Comparison of ENCODE assay signal across 28 mouse cellular contexts in the genomic region with DNA sequence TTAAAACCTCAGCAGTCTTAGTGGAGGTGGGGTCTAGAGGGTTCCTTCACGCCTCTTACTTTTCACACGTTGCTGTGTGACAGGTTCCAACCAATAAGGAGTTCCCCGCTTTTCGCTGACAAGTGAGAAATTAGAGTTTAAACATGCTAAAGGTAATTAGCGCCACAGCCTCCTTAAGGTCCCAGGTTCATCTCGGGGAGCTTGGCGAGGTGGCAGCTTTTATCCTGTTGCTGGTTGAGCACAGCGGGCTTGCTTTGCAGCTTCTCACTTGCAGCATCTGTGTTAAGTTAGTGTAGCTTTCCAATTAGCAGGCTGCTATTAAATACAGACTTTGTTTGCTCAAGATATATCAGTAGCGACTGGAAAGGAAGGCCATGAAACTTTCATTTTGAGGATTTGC.
A peak's percentile ranks its signal among the peaks of the same experiment; 100 is the strongest.
DNase-seq lines count a peak whose midpoint lies in the region; ATAC-seq and TF ChIP-seq lines count a peak whose summit lies in the region.
"Had no signal": no experiment of that assay in that cellular context is flagged by ENCODE, and none has a peak within 500 bp of the region (broad histone marks: within the 10 kb centered on the region; RNA-seq: fewer than 3 reads in every experiment).

No protein-coding gene starts in this region.

- H3K9ac ChIP-seq in hindbrain, postnatal 0 days (replicated peaks; ENCODE audit: low read length), result no peak overlapping the region
- no peak overlapping the region for H3K9ac ChIP-seq in hindbrain, embryonic 12.5 days
- H3K9ac ChIP-seq: embryonic facial prominence, embryonic 15.5 days; heart, embryonic 13.5 days; hindbrain, embryonic 15.5 days; liver, embryonic 15.5 days; lung, embryonic 14.5 days; stomach, embryonic 15.5 days had no signal

- H3K4me2 ChIP-seq in hindbrain, postnatal 0 days (ENCODE audit: low read depth, low read length), result no peak overlapping the region
- no peak overlapping the region for H3K4me2 ChIP-seq in hindbrain, embryonic 12.5 days (replicated peaks)
- H3K4me2 ChIP-seq: embryonic facial prominence, embryonic 15.5 days; heart, embryonic 13.5 days; hindbrain, embryonic 15.5 days; liver, embryonic 15.5 days; lung, embryonic 14.5 days; stomach, embryonic 15.5 days had no signal

- no peak for ATAC-seq in hindbrain, postnatal 0 days
- no peak for ATAC-seq in hindbrain, embryonic 12.5 days (ENCODE audit: low FRiP score)

- H3K9me3 ChIP-seq in hindbrain, postnatal 0 days (ENCODE audit: low read length), result no peaks in the 10 kb centered on the region
- no peaks in the 10 kb centered on the region for H3K9me3 ChIP-seq in hindbrain, embryonic 12.5 days (replicated peaks)
- no peaks in the 10 kb centered on the region for H3K9me3 ChIP-seq in limb, embryonic 10.5 days (replicated peaks)
- H3K9me3 ChIP-seq: embryonic facial prominence, embryonic 15.5 days; heart, embryonic 13.5 days; hindbrain, embryonic 15.5 days; liver, embryonic 15.5 days; stomach, embryonic 15.5 days had no signal

- no peaks in the 10 kb centered on the region for H3K36me3 ChIP-seq in hindbrain, postnatal 0 days (ENCODE audit: insufficient read depth, low read length)
- no peaks in the 10 kb centered on the region for H3K36me3 ChIP-seq in hindbrain, embryonic 12.5 days
- no peaks in the 10 kb centered on the region for H3K36me3 ChIP-seq in limb, embryonic 10.5 days
- no peaks in the 10 kb centered on the region for H3K36me3 ChIP-seq in kidney, adult 2 months (ENCODE audit: control insufficient read depth, insufficient read depth, low read length)
- H3K36me3 ChIP-seq: embryonic facial prominence, embryonic 15.5 days; G1E; heart, embryonic 13.5 days; hindbrain, embryonic 15.5 days; liver, embryonic 15.5 days; stomach, embryonic 15.5 days had no signal

- TF ChIP-seq CTCF in hindbrain, postnatal 0 days (IDR thresholded peaks at IDR 0.05; ENCODE audit: low read depth), result no peak
- TF ChIP-seq CTCF in kidney, adult 2 months (conservative IDR thresholded peaks at IDR 0.05; ENCODE audit: insufficient read depth, insufficient read length, low read depth, low read length), result no peak
- no peak for TF ChIP-seq CTCF in layer of hippocampus, adult 2 months (conservative IDR thresholded peaks at IDR 0.05)

- no peak for TF ChIP-seq POLR2A in kidney, adult 2 months (IDR thresholded peaks at IDR 0.05; ENCODE audit: low read depth, low read length)

- no peak overlapping the region for H3K27ac ChIP-seq in hindbrain, postnatal 0 days
- no peak overlapping the region for H3K27ac ChIP-seq in hindbrain, embryonic 12.5 days
- peak overlapping the region; percentile 56 for H3K27ac ChIP-seq in limb, embryonic 10.5 days
- H3K27ac ChIP-seq in kidney, adult 2 months (ENCODE audit: insufficient read depth, low read depth, low read length), result no peak overlapping the region
- H3K27ac ChIP-seq in layer of hippocampus, adult 2 months, result no peak overlapping the region
- H3K27ac ChIP-seq: embryonic facial prominence, embryonic 15.5 days; heart, adult 2 months; heart, embryonic 13.5 days; hindbrain, embryonic 15.5 days; liver, embryonic 15.5 days; stomach, embryonic 15.5 days had no signal

- H3K4me3 ChIP-seq in hindbrain, postnatal 0 days (ENCODE audit: low read length), result no peak overlapping the region
- H3K4me3 ChIP-seq in hindbrain, embryonic 12.5 days, result no peak overlapping the region
- no peak overlapping the region for H3K4me3 ChIP-seq in limb, embryonic 10.5 days
- no peak overlapping the region for H3K4me3 ChIP-seq in kidney, adult 2 months (ENCODE audit: insufficient read depth, low read depth, low read length)
- H3K4me3 ChIP-seq in layer of hippocampus, adult 2 months, result no peak overlapping the region
- H3K4me3 ChIP-seq: embryonic facial prominence, embryonic 15.5 days; heart, adult 2 months; heart, embryonic 13.5 days; hindbrain, embryonic 15.5 days; liver, embryonic 15.5 days; stomach, embryonic 15.5 days had no signal

- peak; percentile 27 for DNase-seq in embryo, embryonic 10 days (ENCODE audit: low spot score)
- DNase-seq in embryo, embryonic 9.5 days (ENCODE audit: extremely low spot score), result no peak
- peak; percentile 9 for DNase-seq in hindbrain, postnatal 0 days (ENCODE audit: low spot score)
- peak; percentile 50 for DNase-seq in limb, embryonic 10.5 days (ENCODE audit: low spot score)
- no peak for DNase-seq in kidney, adult 2 months
- DNase-seq in layer of hippocampus, adult 2 months (ENCODE audit: low spot score in 2 of 2), result no peak
- DNase-seq: adrenal gland, postnatal 10 days; cerebellum, adult 2 months; cerebellum, postnatal 14 days; gastrocnemius, postnatal 36 days; heart, adult 2 months; heart, postnatal 10 days; kidney, adult 18-20 months; kidney, postnatal 36 days; layer of hippocampus, postnatal 36 days; left cerebral cortex, postnatal 4 days; lung, embryonic 14.5 days; lung, postnatal 14 days; midbrain, embryonic 14.5 days; right cerebral cortex, postnatal 14 days; thymus, postnatal 14 days had no signal

- no peaks in the 10 kb centered on the region for H3K4me1 ChIP-seq in hindbrain, postnatal 0 days (ENCODE audit: insufficient read depth, low read length)
- 0 out of 2 replicates have a peak, but pooled peaks cover 4% of the 10 kb centered on the region for H3K4me1 ChIP-seq in hindbrain, embryonic 12.5 days
- H3K4me1 ChIP-seq in limb, embryonic 10.5 days, result peaks cover 38% of the 10 kb centered on the region
- H3K4me1 ChIP-seq in kidney, adult 2 months (ENCODE audit: control insufficient read depth, insufficient read depth, low read length), result no peaks in the 10 kb centered on the region
- H3K4me1 ChIP-seq: heart, embryonic 13.5 days; liver, embryonic 15.5 days; stomach, embryonic 15.5 days had no signal

- H3K27me3 ChIP-seq in hindbrain, postnatal 0 days (ENCODE audit: insufficient read depth, low read length), result no peaks in the 10 kb centered on the region
- no peaks in the 10 kb centered on the region for H3K27me3 ChIP-seq in hindbrain, embryonic 12.5 days
- no peaks in the 10 kb centered on the region for H3K27me3 ChIP-seq in limb, embryonic 10.5 days (ENCODE audit: low read depth, poor library complexity, severe bottlenecking)
- H3K27me3 ChIP-seq in kidney, adult 2 months (replicated peaks; ENCODE audit: control insufficient read depth, insufficient read depth, low read length), result no peaks in the 10 kb centered on the region
- H3K27me3 ChIP-seq: embryonic facial prominence, embryonic 15.5 days; heart, embryonic 13.5 days; hindbrain, embryonic 15.5 days; liver, embryonic 15.5 days; stomach, embryonic 15.5 days had no signal

- WGBS in hindbrain, postnatal 0 days, result 57% methylated on average over 9 of the region's 9 CpGs
- 72% methylated on average over 9 of the region's 9 CpGs for WGBS in hindbrain, embryonic 12.5 days
- 19% methylated on average over 9 of the region's 9 CpGs for WGBS in limb, embryonic 10.5 days
- WGBS in kidney, adult 2 months, result 72% methylated on average over 9 of the region's 9 CpGs

Comparison
In these comparisons a context has a peak if more than half of its experiments do, and no peak if none do; other contexts are left out.
1. DNase-seq: peak in embryo, embryonic 10 days (single experiment), hindbrain, postnatal 0 days (single experiment) and limb, embryonic 10.5 days (single experiment); none in embryo, embryonic 9.5 days (single experiment), kidney, adult 2 months (single experiment) and layer of hippocampus, adult 2 months (0 of 2).